Mouse (Mus musculus): ENCODE data around the gene 6030445D17Rik.

DNA sequence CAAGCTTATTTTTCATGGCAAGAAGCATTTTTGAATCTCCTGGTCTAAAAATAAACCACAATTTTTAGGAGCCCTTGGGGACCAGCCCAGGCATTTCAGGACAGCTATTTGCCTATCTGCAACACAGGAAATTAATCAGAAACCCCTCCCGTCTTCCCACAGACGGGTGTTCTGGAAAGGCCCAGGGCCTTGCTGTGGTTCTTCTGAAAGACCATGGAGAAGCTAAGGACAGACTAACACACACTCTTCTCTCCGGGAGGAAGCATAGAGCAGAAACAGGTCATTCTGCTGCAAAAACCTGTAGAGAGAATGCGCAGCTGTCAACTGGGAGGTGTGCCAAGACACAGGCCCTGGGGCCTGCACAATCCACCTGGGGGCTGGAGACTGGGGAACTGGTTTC lies 4.2 kb downstream of the 6030445D17Rik start:
- TF ChIP-seq CTCF (conservative IDR thresholded peaks at IDR 0.05; ENCODE audit: low read length) (no peak), POU5F1 (IDR thresholded peaks at IDR 0.05; ENCODE audit: borderline replicate concordance, low read length) (no peak)

All from E14TG2a.4 (cell line).